28 mouse cellular contexts compared by ENCODE assay signal in the genomic region with DNA sequence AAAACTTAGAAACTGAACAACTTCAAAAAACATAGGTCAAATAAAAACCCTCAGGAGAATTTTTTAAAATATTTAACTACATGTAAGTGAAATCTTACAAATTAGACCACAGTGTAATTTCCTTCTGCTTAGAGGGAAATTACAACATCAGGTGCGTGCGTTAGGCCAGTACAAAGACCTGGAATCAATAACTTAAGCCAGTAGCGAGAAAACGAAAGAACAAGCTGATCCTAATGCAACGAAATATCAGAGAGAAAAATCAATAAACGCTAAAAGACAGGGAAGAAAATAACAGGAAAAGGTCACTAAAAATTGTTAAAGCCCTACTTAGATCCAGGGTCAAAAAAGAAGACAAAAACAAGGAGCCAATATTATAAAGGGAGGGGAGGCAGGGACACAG. TPM values are rescaled to one million over a fixed set of nuclear protein-coding genes. Genes with fewer than 3 reads are reported as not detected.
DNase-seq lines count a peak whose midpoint lies in the region; ATAC-seq and TF ChIP-seq lines count a peak whose summit lies in the region.
"Had no signal": no experiment of that assay in that cellular context is flagged by ENCODE, and none has a peak within 500 bp of the region (broad histone marks: within the 10 kb centered on the region; RNA-seq: fewer than 3 reads in every experiment).

No protein-coding gene starts in this region.

- 78% methylated on average over 6 of the region's 6 CpGs for WGBS in intestine, embryonic 14.5 days
- 69% methylated on average over 6 of the region's 6 CpGs for WGBS in intestine, embryonic 16.5 days
- 66% methylated on average over 6 of the region's 6 CpGs for WGBS in liver, embryonic 13.5 days (ENCODE audit: insufficient replicate concordance)
- WGBS in bone marrow, adult 2 months = 50% methylated on average over 6 of the region's 6 CpGs
- 68% methylated on average over 6 of the region's 6 CpGs for whole genome bisulfite sequencing in liver, embryonic 16.5 days (ENCODE audit: insufficient replicate concordance)
- WGBS in midbrain, embryonic 13.5 days = 76% methylated on average over 6 of the region's 6 CpGs

- H3K4me1 ChIP-seq in intestine, embryonic 14.5 days (replicated peaks; ENCODE audit: control insufficient read depth, insufficient read depth, low read length) = no peaks in the 10 kb centered on the region
- H3K4me1 ChIP-seq in intestine, embryonic 16.5 days (ENCODE audit: control insufficient read depth, insufficient read depth, low read length) = no peaks in the 10 kb centered on the region
- peaks cover 47% of the 10 kb centered on the region for H3K4me1 ChIP-seq in liver, embryonic 13.5 days (replicated peaks)
- peaks cover 16% of the 10 kb centered on the region for H3K4me1 ChIP-seq in bone marrow, adult 2 months (ENCODE audit: control insufficient read depth, insufficient read depth, low read length)
- H3K4me1 ChIP-seq in liver, embryonic 16.5 days (ENCODE audit: control insufficient read depth, low read depth, low read length) = peaks cover 28% of the 10 kb centered on the region
- H3K4me1 ChIP-seq in midbrain, embryonic 13.5 days (replicated peaks) = no peaks in the 10 kb centered on the region
- H3K4me1 ChIP-seq: embryonic facial prominence, embryonic 12.5 days; embryonic facial prominence, embryonic 15.5 days; hindbrain, embryonic 10.5 days; hindbrain, embryonic 13.5 days had no signal

- no peaks in the 10 kb centered on the region for H3K27me3 ChIP-seq in intestine, embryonic 14.5 days (replicated peaks; ENCODE audit: control insufficient read depth, insufficient read depth, low read length)
- no peaks in the 10 kb centered on the region for H3K27me3 ChIP-seq in intestine, embryonic 16.5 days (replicated peaks; ENCODE audit: control insufficient read depth, insufficient read depth, low read length)
- H3K27me3 ChIP-seq in liver, embryonic 13.5 days = no peaks in the 10 kb centered on the region
- H3K27me3 ChIP-seq in liver, embryonic 16.5 days (ENCODE audit: control insufficient read depth, insufficient read depth, low read depth, low read length) = no peaks in the 10 kb centered on the region
- no peaks in the 10 kb centered on the region for H3K27me3 ChIP-seq in midbrain, embryonic 13.5 days
- H3K27me3 ChIP-seq: embryonic facial prominence, embryonic 12.5 days; embryonic facial prominence, embryonic 15.5 days; heart, embryonic 12.5 days; heart, embryonic 15.5 days; hindbrain, embryonic 13.5 days had no signal

- no peaks in the 10 kb centered on the region for H3K9me3 ChIP-seq in intestine, embryonic 14.5 days (ENCODE audit: control insufficient read depth, low read length)
- H3K9me3 ChIP-seq in intestine, embryonic 16.5 days (ENCODE audit: control insufficient read depth, low read length) = no peaks in the 10 kb centered on the region
- no peaks in the 10 kb centered on the region for H3K9me3 ChIP-seq in liver, embryonic 13.5 days (replicated peaks)
- H3K9me3 ChIP-seq in liver, embryonic 16.5 days (replicated peaks; ENCODE audit: control insufficient read depth, low read length) = no peaks in the 10 kb centered on the region
- no peaks in the 10 kb centered on the region for H3K9me3 ChIP-seq in midbrain, embryonic 13.5 days
- H3K9me3 ChIP-seq: embryonic facial prominence, embryonic 12.5 days; embryonic facial prominence, embryonic 15.5 days; heart, embryonic 12.5 days; heart, embryonic 15.5 days; hindbrain, embryonic 10.5 days; hindbrain, embryonic 13.5 days had no signal

- no peak overlapping the region for H3K4me3 ChIP-seq in intestine, embryonic 14.5 days (ENCODE audit: low read depth, low read length)
- no peak overlapping the region for H3K4me3 ChIP-seq in intestine, embryonic 16.5 days (ENCODE audit: low read length)
- no peak overlapping the region for H3K4me3 ChIP-seq in liver, embryonic 13.5 days (replicated peaks)
- no peak overlapping the region for H3K4me3 ChIP-seq in bone marrow, adult 2 months (replicated peaks; ENCODE audit: control insufficient read depth, low read depth, low read length)
- no peak overlapping the region for H3K4me3 ChIP-seq in liver, embryonic 16.5 days (ENCODE audit: low read depth, low read length)
- no peak overlapping the region for H3K4me3 ChIP-seq in midbrain, embryonic 13.5 days (replicated peaks)
- H3K4me3 ChIP-seq: embryonic facial prominence, embryonic 12.5 days; embryonic facial prominence, embryonic 15.5 days; gastrocnemius, adult 2 months; heart, embryonic 12.5 days; heart, embryonic 15.5 days; hindbrain, embryonic 10.5 days; hindbrain, embryonic 13.5 days had no signal

- no peak for TF ChIP-seq POLR2A in bone marrow, adult 2 months (IDR thresholded peaks at IDR 0.05; ENCODE audit: borderline replicate concordance, control insufficient read depth, low read depth, low read length)

- TF ChIP-seq CTCF in bone marrow, adult 2 months (IDR thresholded peaks at IDR 0.05; ENCODE audit: control insufficient read depth, insufficient read depth, low read length) = no peak

- no peak overlapping the region for H3K27ac ChIP-seq in intestine, embryonic 14.5 days (ENCODE audit: low read depth)
- H3K27ac ChIP-seq in intestine, embryonic 16.5 days (ENCODE audit: low read length) = no peak overlapping the region
- no peak overlapping the region for H3K27ac ChIP-seq in liver, embryonic 13.5 days
- peak overlapping the region; percentile 42 for H3K27ac ChIP-seq in bone marrow, adult 2 months (ENCODE audit: control insufficient read depth, insufficient read depth, low read depth, low read length, poor library complexity)
- H3K27ac ChIP-seq in liver, embryonic 16.5 days (ENCODE audit: low read length) = peak overlapping the region; percentile 53; the same call in 1 of the 2 replicates
- no peak overlapping the region for H3K27ac ChIP-seq in midbrain, embryonic 13.5 days
- H3K27ac ChIP-seq: embryonic facial prominence, embryonic 12.5 days; embryonic facial prominence, embryonic 15.5 days; gastrocnemius, adult 2 months; heart, embryonic 15.5 days; hindbrain, embryonic 10.5 days; hindbrain, embryonic 13.5 days had no signal

- no peak for ATAC-seq in intestine, embryonic 14.5 days (replicated peaks; ENCODE audit: low FRiP score, low TSS enrichment, low read depth)
- ATAC-seq in intestine, embryonic 16.5 days = no peak
- no peak for ATAC-seq in liver, embryonic 13.5 days (ENCODE audit: low read depth)
- ATAC-seq in liver, embryonic 16.5 days (ENCODE audit: low read depth) = no peak
- ATAC-seq in midbrain, embryonic 13.5 days = no peak
- ATAC-seq: activated CD4-positive, CD25-positive, alpha-beta regulatory T cell, adult 4 months; forebrain, embryonic 14.5 days; forebrain, postnatal 0 days had no signal

- no peak for DNase-seq in intestine, embryonic 14.5 days (ENCODE audit: low spot score)
- no peak for DNase-seq in liver, embryonic 13.5 days
- DNase-seq in liver = no peak
- no peak for DNase-seq in left cerebral cortex, adult 8-10 months (ENCODE audit: low spot score in 2 of 2)
- DNase-seq: adrenal gland, postnatal 10 days; adrenal gland, postnatal 36 days; cerebellum, adult 11 months; cerebellum, adult 2 months; cerebellum, adult 9-11 months; cerebellum, postnatal 25 days; forebrain, postnatal 0 days; gastrocnemius, adult 2 months; gastrocnemius, postnatal 14 days; heart, adult 18-20 months; heart, postnatal 10 days; heart, postnatal 36 days had no signal

- 0 out of 2 replicates have a peak overlapping the region, but pooled peaks have one; percentile 9 for H3K4me2 ChIP-seq in intestine, embryonic 14.5 days (ENCODE audit: low read length)
- no peak overlapping the region for H3K4me2 ChIP-seq in intestine, embryonic 16.5 days (ENCODE audit: low read depth, low read length)
- 0 out of 2 replicates have a peak overlapping the region, but pooled peaks have one; percentile 19 for H3K4me2 ChIP-seq in liver, embryonic 13.5 days
- peak overlapping the region; percentile 38; the same call in 1 of the 2 replicates for H3K4me2 ChIP-seq in liver, embryonic 16.5 days (ENCODE audit: low read depth, low read length)
- H3K4me2 ChIP-seq in midbrain, embryonic 13.5 days (replicated peaks) = no peak overlapping the region
- H3K4me2 ChIP-seq: embryonic facial prominence, embryonic 12.5 days; embryonic facial prominence, embryonic 15.5 days; heart, embryonic 12.5 days; heart, embryonic 15.5 days; hindbrain, embryonic 13.5 days had no signal

- H3K9ac ChIP-seq in intestine, embryonic 14.5 days (ENCODE audit: low read length) = no peak overlapping the region
- H3K9ac ChIP-seq in intestine, embryonic 16.5 days (ENCODE audit: low read depth, low read length) = no peak overlapping the region
- no peak overlapping the region for H3K9ac ChIP-seq in liver, embryonic 13.5 days
- no peak overlapping the region for H3K9ac ChIP-seq in liver, embryonic 16.5 days (ENCODE audit: low read depth, low read length)
- H3K9ac ChIP-seq in midbrain, embryonic 13.5 days (replicated peaks) = no peak overlapping the region
- H3K9ac ChIP-seq: embryonic facial prominence, embryonic 12.5 days; embryonic facial prominence, embryonic 15.5 days; forebrain, postnatal 0 days; heart, embryonic 12.5 days; heart, embryonic 15.5 days; hindbrain, embryonic 13.5 days had no signal

- no peaks in the 10 kb centered on the region for H3K36me3 ChIP-seq in intestine, embryonic 14.5 days (ENCODE audit: control insufficient read depth, insufficient read depth, low read length)
- no peaks in the 10 kb centered on the region for H3K36me3 ChIP-seq in intestine, embryonic 16.5 days (ENCODE audit: control insufficient read depth, insufficient read depth, low read length)
- H3K36me3 ChIP-seq in liver, embryonic 13.5 days = no peaks in the 10 kb centered on the region
- no peaks in the 10 kb centered on the region for H3K36me3 ChIP-seq in liver, embryonic 16.5 days (ENCODE audit: control insufficient read depth, insufficient read depth)
- no peaks in the 10 kb centered on the region for H3K36me3 ChIP-seq in midbrain, embryonic 13.5 days
- H3K36me3 ChIP-seq: embryonic facial prominence, embryonic 12.5 days; embryonic facial prominence, embryonic 15.5 days; heart, embryonic 12.5 days; heart, embryonic 15.5 days; hindbrain, embryonic 10.5 days; hindbrain, embryonic 13.5 days had no signal

RNA-seq across cellular contexts. Expression of gene Tbc1d8, which starts 44.3 kb away (rescaled TPM):
- 8.2 and 9.1 TPM in 2 replicates for polyA plus RNA-seq in intestine, embryonic 14.5 days (2014; fragmentation: Nextera tagmentation; extraction: Ambion mirVana)
- 7.3 and 7.4 TPM in 2 replicates for polyA plus RNA-seq in intestine, embryonic 16.5 days (2015; fragmentation: Nextera tagmentation; extraction: Ambion mirVana)
- polyA plus RNA-seq in liver, embryonic 13.5 days (2015; fragmentation: Nextera tagmentation; extraction: Ambion mirVana) = 2.7 and 3.0 TPM in 2 replicates
- polyA plus RNA-seq in bone marrow, adult 2 months (2011; ENCODE audit: insufficient read depth, insufficient read length, low replicate concordance, missing spikeins) = 31.6 and 151 TPM in 2 replicates
- polyA plus RNA-seq in liver, embryonic 16.5 days (2015; fragmentation: Nextera tagmentation; extraction: Ambion mirVana) = 6.2 and 7.2 TPM in 2 replicates
- total RNA-seq in left cerebral cortex, adult 8-10 months (2022) = 10 to 100 TPM; 28.5 to 32.2 (median 29.6) TPM
- 7.2 and 7.8 TPM in 2 replicates for polyA plus RNA-seq in midbrain, embryonic 13.5 days (2015; fragmentation: Nextera tagmentation; extraction: Ambion mirVana)

Comparison
In these comparisons a context has a peak if more than half of its experiments do, and no peak if none do; other contexts are left out.
1. H3K27ac ChIP-seq: peak in bone marrow, adult 2 months (single experiment) and liver, embryonic 16.5 days (single experiment); none in intestine, embryonic 14.5 days (single experiment), intestine, embryonic 16.5 days (single experiment), liver, embryonic 13.5 days (single experiment) and midbrain, embryonic 13.5 days (single experiment).
2. H3K4me2 ChIP-seq: peak in intestine, embryonic 14.5 days (single experiment), liver, embryonic 13.5 days (single experiment) and liver, embryonic 16.5 days (single experiment); none in intestine, embryonic 16.5 days (single experiment) and midbrain, embryonic 13.5 days (single experiment).